Mouse (Mus musculus): ENCODE measurements around the gene T. TPM values are rescaled to one million over a fixed set of nuclear protein-coding genes. Genes with fewer than 3 reads are reported as not detected.
"Not testable (repeated sequence)": the region's sequence is repeated elsewhere in the genome, so short reads cannot be mapped to it uniquely, and the experiment has no call there.

Gene T
- 0.58 and 1.0 TPM in 2 replicates for polyA plus RNA-seq (2016; fragmentation: Nextera tagmentation; extraction: Ambion mirVana)

- Histone ChIP-seq H3K4me3 (peak within 1 kb of the TSS; percentile 46), H3K27ac (replicated peaks) (no peak within 1 kb of the TSS), H3K9me3 (replicated peaks) (no peaks in the 10 kb centered on the region), H3K4me1 (peaks cover 38% of the 10 kb centered on the region), H3K36me3 (no peaks in the 10 kb centered on the region), H3K27me3 (ENCODE audit: low read depth, poor library complexity, severe bottlenecking) (peaks cover 100% of the 10 kb centered on the region)
- under 1% methylated on average over 65 of the region's 65 CpGs for WGBS
- peak; percentile 39 for DNase-seq (ENCODE audit: low spot score)
Observed at GRCm38 (mm10) chr17:8433978-8434960, at the start of gene T. T (plus strand) TSS chr17:8434423.

- Histone ChIP-seq H3K36me3 (no peaks in the 10 kb centered on the region), H3K27ac (replicated peaks) (no peak overlapping the region), H3K9me3 (replicated peaks) (peaks cover 7% of the 10 kb centered on the region; the same call in 1 of the 2 replicates), H3K4me1 (peaks cover 11% of the 10 kb centered on the region), H3K4me3 (no peak overlapping the region), H3K27me3 (ENCODE audit: low read depth, poor library complexity, severe bottlenecking) (peaks cover 34% of the 10 kb centered on the region)
- WGBS: 94% methylated on average over 2 of the region's 2 CpGs
- DNase-seq (ENCODE audit: low spot score): no peak
Observed at GRCm38 (mm10) chr17:8385441-8385840, 48.8 kb upstream of the T start.

- 3% methylated on average over 13 of the region's 13 CpGs for WGBS
- Histone ChIP-seq H3K4me3 (peak overlapping the region; percentile 42; the same call in 1 of the 2 replicates), H3K36me3 (no peaks in the 10 kb centered on the region), H3K4me1 (peaks cover 15% of the 10 kb centered on the region), H3K27ac (replicated peaks) (no peak overlapping the region), H3K9me3 (replicated peaks) (no peaks in the 10 kb centered on the region), H3K27me3 (ENCODE audit: low read depth, poor library complexity, severe bottlenecking) (peaks cover 54% of the 10 kb centered on the region)
- DNase-seq (ENCODE audit: low spot score): peak; percentile 56
Observed at GRCm38 (mm10) chr17:8388463-8388862, 45.8 kb upstream of the T start.

GRCm38 (mm10) chr17:8388990-8389789 lies 45.0 kb upstream of the T start:
- Histone ChIP-seq H3K4me1 (peaks cover 15% of the 10 kb centered on the region), H3K27ac (replicated peaks) (no peak overlapping the region), H3K36me3 (no peaks in the 10 kb centered on the region), H3K9me3 (replicated peaks) (no peaks in the 10 kb centered on the region), H3K27me3 (ENCODE audit: low read depth, poor library complexity, severe bottlenecking) (peaks cover 54% of the 10 kb centered on the region), H3K4me3 (peak overlapping the region; percentile 42)
- under 1% methylated on average over 28 of the region's 28 CpGs for WGBS
- DNase-seq (ENCODE audit: low spot score): no peak

GRCm38 (mm10) chr17:8389790-8390095 lies 44.5 kb upstream of the T start:
- Histone ChIP-seq H3K4me3 (no peak overlapping the region), H3K9me3 (replicated peaks) (no peaks in the 10 kb centered on the region), H3K4me1 (peaks cover 15% of the 10 kb centered on the region), H3K36me3 (no peaks in the 10 kb centered on the region), H3K27ac (replicated peaks) (no peak overlapping the region), H3K27me3 (ENCODE audit: low read depth, poor library complexity, severe bottlenecking) (peaks cover 54% of the 10 kb centered on the region)
- WGBS: 4% methylated on average over 10 of the region's 10 CpGs
- no peak for DNase-seq (ENCODE audit: low spot score)

- no peak overlapping the region for H3K27ac ChIP-seq (replicated peaks)
- H3K4me1 ChIP-seq: peaks cover 15% of the 10 kb centered on the region
- H3K9me3 ChIP-seq (replicated peaks): no peaks in the 10 kb centered on the region
- no peak overlapping the region for H3K4me3 ChIP-seq
- H3K36me3 ChIP-seq: no peaks in the 10 kb centered on the region
- peaks cover 54% of the 10 kb centered on the region for H3K27me3 ChIP-seq (ENCODE audit: low read depth, poor library complexity, severe bottlenecking)
- DNase-seq (ENCODE audit: low spot score): no peak
- WGBS: 53% methylated on average over 4 of the region's 4 CpGs
Observed at GRCm38 (mm10) chr17:8390487-8390886, 43.7 kb upstream of the T start.

- no peak overlapping the region for H3K27ac ChIP-seq (replicated peaks)
- 71% methylated on average over 4 of the region's 4 CpGs for WGBS
- no peaks in the 10 kb centered on the region for H3K36me3 ChIP-seq
- DNase-seq (ENCODE audit: low spot score): no peak
- H3K4me1 ChIP-seq: peaks cover 8% of the 10 kb centered on the region; the same call in 1 of the 2 replicates
- no peaks in the 10 kb centered on the region for H3K9me3 ChIP-seq (replicated peaks)
- H3K27me3 ChIP-seq (ENCODE audit: low read depth, poor library complexity, severe bottlenecking): peaks cover 16% of the 10 kb centered on the region
- no peak overlapping the region for H3K4me3 ChIP-seq
Observed at GRCm38 (mm10) chr17:8396371-8396770, 37.9 kb upstream of the T start.

- WGBS: 69% methylated on average over 2 of the region's 2 CpGs
- H3K9me3 ChIP-seq (replicated peaks): no peaks in the 10 kb centered on the region
- no peak overlapping the region for H3K4me3 ChIP-seq
- peaks cover 4% of the 10 kb centered on the region; the same call in 1 of the 2 replicates for H3K4me1 ChIP-seq
- no peaks in the 10 kb centered on the region for H3K36me3 ChIP-seq
- H3K27me3 ChIP-seq (ENCODE audit: low read depth, poor library complexity, severe bottlenecking): peaks cover 6% of the 10 kb centered on the region; the same call in 1 of the 2 replicates
- no peak overlapping the region for H3K27ac ChIP-seq (replicated peaks)
- no peak for DNase-seq (ENCODE audit: low spot score)
Observed at GRCm38 (mm10) chr17:8397946-8398345, 36.3 kb upstream of the T start.

GRCm38 (mm10) chr17:8403932-8404331 lies 30.3 kb upstream of the T start:
- H3K4me3 ChIP-seq; DNase-seq (ENCODE audit: low spot score); H3K27ac ChIP-seq (replicated peaks); H3K36me3 ChIP-seq; H3K9me3 ChIP-seq (replicated peaks): not testable (repeated sequence)
- WGBS: 66% methylated on average over 8 of the region's 8 CpGs
- Histone ChIP-seq H3K4me1 (peaks cover 22% of the 10 kb centered on the region), H3K27me3 (ENCODE audit: low read depth, poor library complexity, severe bottlenecking) (peaks cover 23% of the 10 kb centered on the region)

GRCm38 (mm10) chr17:8406285-8406684 lies 27.9 kb upstream of the T start:
- Histone ChIP-seq H3K4me3 (no peak overlapping the region), H3K4me1 (peaks cover 28% of the 10 kb centered on the region), H3K9me3 (replicated peaks) (no peaks in the 10 kb centered on the region), H3K27ac (replicated peaks) (peak overlapping the region; percentile 13; the same call in 1 of the 2 replicates), H3K36me3 (no peaks in the 10 kb centered on the region), H3K27me3 (ENCODE audit: low read depth, poor library complexity, severe bottlenecking) (peaks cover 38% of the 10 kb centered on the region)
- WGBS: 29% methylated on average over 6 of the region's 6 CpGs
- DNase-seq (ENCODE audit: low spot score): no peak

GRCm38 (mm10) chr17:8408002-8408401 lies 26.2 kb upstream of the T start:
- Histone ChIP-seq H3K4me1 (peaks cover 28% of the 10 kb centered on the region), H3K27me3 (ENCODE audit: low read depth, poor library complexity, severe bottlenecking) (peaks cover 48% of the 10 kb centered on the region)
- H3K36me3 ChIP-seq; DNase-seq (ENCODE audit: low spot score); H3K9me3 ChIP-seq (replicated peaks); H3K4me3 ChIP-seq; H3K27ac ChIP-seq (replicated peaks): not testable (repeated sequence)
- WGBS: 79% methylated on average over 4 of the region's 4 CpGs

- 2% methylated on average over 16 of the region's 16 CpGs for WGBS
- Histone ChIP-seq H3K4me3 (peak overlapping the region; percentile 19; the same call in 1 of the 2 replicates), H3K4me1 (peaks cover 28% of the 10 kb centered on the region), H3K36me3 (no peaks in the 10 kb centered on the region), H3K27me3 (ENCODE audit: low read depth, poor library complexity, severe bottlenecking) (peaks cover 56% of the 10 kb centered on the region), H3K27ac (replicated peaks) (peak overlapping the region; percentile 55), H3K9me3 (replicated peaks) (no peaks in the 10 kb centered on the region)
- peak; percentile 31 for DNase-seq (ENCODE audit: low spot score)
Observed at GRCm38 (mm10) chr17:8408589-8409295, 25.5 kb upstream of the T start.
